Mouse (Mus musculus): ENCODE results near the gene Zfp296.
"Not testable (repeated sequence)": the region's sequence is repeated elsewhere in the genome, so short reads cannot be mapped to it uniquely, and the experiment has no call there.

The Zfp296 gene

DNA sequence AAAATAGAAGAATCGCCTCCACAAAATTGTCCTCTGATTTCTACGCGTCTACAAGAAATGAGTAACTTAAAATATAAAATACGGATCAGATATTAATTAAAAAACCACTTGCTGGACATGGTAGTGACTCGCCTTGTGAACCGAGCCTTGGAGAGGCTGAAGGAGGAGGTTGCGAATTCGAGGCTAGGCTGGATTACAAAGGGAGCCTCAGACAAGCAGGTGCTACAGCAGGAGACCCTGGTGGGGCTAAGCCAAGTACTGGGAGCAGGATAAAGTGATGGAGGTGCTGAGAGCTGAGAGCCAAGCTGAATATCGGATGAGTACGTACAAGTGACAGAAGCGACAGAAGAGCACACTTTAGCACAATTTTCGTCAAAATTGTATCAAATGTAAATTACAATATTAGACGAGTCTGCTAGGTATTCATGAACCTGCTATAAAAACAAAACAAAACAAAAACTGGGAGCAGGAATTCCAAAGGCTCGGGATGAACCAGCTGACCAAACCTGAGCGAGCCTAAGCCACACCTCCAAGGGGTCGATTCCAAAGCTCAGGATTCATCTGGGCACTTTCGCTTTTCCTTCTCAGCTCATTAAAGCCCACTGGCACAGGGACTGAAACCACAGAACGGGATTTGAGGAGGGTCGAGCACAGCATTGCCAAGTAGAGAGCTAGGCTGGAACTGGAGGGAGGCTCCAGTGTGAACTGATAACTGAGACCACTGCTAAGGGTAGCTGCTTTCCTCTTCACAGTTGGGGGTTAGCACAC is 14.3 kb upstream of the Zfp296 start, which contains the start of gene Ppp1r37:
TSS of gene Ppp1r37 (minus strand) at position 434 of the 768 bp plus-strand sequence.
- peak; percentile 80 for DNase-seq

DNA sequence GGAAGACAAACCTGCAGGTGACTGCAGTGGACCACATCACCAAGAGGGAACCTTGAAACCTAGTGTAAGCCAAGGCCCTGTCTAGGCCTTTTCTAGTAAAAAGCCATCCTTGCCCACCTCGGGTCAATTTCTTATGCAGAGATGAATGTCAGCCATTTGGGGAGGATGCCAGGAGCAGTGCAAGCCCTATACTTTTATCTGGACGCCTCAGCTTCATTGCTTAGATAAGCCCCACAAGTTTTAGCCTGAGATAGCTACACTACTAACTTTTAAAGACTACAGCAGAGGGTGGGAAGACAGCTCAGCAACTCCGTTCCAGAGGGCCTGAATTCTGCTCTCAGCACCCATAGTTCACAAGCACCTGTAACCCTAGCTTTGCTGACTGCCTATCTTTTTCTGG is 13.2 kb upstream of the Zfp296 start:
- DNase-seq = no peak

DNA sequence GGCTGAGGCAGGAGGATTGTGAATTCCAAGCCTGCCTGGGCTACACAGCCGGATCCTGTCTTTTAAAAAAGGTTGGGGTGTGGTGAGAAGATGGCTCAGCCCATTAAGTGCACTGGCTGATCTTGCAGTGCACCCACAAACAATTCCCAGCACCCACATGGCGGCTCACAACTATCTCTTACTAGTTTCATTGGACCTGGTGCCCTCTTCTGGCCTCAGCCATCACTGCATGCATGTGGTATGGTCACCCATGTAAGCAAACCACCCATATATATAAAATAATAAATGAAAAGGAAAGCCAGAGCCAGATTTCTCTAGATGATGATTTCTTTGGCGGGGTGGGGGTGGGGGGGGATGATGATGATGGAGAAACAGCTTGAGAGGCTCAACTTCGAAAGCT is 12.6 kb upstream of the Zfp296 start:
- no peak for DNase-seq

DNA sequence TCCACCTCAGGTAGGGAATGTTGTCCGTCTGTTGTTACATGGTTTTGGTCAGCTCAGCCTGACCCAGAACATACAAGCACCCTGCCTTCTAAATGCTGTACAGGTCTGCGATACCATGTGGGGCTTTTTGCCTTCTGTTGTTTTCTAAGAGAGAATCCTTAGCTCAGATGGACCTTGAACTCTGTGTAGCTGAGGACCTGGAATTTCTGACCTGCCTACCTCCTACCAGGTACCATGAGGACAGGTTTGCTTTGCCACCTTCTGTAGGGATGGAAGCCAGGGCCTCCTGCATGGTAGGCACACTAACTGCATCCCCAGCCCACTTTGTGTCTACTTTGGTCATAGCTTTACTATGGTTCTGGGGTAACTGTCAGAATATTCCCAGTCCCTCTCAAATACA is 11.3 kb upstream of the Zfp296 start:
- DNase-seq = no peak

DNA sequence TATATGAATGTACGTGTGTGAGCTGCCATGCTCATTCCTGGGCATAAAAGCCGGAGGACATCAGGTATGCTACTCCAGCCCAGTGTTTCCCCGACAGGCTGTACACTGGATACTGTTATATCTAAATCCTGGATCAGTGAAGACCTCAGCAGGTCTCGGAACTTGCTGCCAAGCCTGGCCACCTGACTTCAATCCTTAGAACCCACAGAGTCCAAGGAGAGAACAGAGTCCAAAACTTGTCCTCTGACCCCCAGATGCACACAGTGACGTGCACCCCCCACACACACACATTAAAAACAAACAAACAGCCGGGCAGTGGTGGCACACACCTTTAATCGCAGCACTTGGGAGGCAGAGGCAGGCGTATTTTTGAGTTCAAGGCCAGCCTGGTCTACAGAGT is 9.7 kb upstream of the Zfp296 start:
- DNase-seq = no peak

DNA sequence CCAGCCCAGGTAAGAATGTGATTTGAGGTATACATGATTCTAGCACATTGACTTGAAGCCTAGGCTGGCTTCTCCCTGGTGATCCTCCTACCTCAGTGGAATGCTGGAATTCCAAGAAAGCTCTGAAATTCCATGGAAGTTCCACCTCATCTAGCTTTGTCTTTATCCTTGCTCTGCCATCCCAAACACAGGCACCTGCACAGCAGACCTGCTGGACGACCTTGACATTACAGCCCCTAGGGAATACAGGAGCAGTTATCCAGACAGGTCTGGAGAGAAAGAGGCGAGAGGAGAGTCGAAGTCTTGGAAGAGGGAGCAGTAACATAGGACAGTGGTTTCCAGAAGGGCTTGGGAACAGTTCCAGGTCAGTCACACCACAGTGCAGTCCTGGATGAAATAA is 7.4 kb upstream of the Zfp296 start:
- no peak for DNase-seq

DNA sequence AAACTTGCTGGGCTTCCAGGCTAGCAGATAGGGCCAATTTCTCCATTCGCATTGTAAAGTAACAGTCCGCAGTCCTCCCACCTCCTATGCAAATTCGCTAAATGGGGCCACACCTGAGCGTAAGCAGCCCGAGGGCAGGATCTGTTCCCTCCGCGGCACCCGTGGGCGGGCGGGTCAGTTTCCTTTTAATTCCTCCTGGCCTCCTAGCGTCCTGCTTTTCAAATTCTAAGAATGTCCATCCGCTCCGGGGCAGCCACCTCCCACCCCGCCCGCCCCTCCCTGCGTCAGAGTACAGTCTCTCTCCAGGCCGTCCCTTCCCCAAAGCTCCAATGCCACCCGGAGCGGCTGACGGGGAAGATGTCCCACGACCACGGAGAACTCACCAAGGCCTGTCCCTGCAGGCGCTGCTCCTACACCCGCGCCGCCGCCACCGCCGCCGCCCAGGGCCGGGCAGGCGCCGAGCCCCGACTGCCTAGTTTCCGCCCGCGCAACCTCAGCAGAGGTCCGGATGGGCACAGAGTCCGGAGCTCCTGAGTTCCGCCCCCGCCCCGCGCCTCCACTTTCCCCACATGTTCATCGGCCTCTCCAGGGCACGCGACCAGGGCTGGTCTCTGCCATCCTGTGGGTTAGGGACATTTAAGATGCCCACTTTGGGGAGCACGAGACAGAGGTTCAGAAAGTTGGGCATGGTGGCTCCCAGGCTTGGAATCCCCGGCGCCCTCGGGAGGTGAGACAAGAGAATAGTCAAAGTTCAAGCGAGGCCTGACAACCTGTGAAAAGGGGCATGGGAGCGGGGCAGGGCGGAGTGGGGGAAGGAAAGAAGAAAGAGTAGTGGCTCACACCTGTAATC is 3.9 kb upstream of the Zfp296 start:
- peak; percentile 91 for DNase-seq

DNA sequence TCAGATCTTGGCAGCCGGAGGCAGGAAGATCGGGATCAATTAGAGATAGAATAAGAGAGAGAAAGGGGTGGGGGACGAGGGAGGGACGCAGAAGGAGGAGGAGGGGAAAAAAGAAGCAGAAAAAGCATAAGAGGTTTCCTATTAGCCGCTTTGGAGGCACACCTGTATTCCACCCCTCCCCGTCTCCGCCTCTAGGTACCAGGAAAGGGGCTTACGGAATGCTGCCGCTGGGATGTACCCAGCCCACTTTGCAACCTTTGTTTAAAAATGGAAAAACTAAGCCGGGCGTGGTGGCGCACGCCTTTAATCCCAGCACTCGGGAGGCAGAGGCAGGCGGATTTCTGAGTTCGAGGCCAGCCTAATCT is 3.3 kb upstream of the Zfp296 start:
- DNase-seq = no peak

GRCm38 (mm10) chr7:19575559-19575958 is 1.5 kb upstream of the Zfp296 start:
- no peak for DNase-seq

DNA sequence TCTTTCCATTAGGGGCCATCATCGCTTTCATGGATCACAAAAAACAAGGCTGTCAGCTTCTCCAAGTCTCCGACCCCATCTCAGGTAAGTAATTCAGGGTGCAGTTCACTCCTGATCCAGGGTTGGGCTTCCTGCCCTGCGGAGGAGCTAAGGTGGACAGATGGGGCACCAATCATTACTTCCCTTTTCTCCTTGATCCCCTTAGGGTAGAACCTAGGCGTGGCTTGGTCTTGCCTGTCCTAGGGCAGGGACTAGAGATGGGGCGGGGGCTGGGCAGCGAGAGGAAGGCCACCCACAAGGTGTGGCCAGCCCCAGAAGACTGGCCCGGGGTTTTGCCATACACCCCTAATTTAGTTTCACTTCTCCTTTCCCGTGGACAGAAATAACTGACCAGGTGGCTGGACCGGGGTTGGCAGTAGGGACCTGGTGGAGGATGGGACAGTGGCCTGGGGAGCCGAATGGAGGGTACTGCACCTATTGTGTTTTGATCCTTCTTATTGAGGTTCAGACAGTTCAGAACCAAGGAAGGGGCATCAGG is 859 bp downstream of the Zfp296 start:
- no peak for DNase-seq

GRCm38 (mm10) chr7:19578436-19578835 is 1.3 kb downstream of the Zfp296 start:
- DNase-seq = no peak

GRCm38 (mm10) chr7:19579751-19580150 is 2.7 kb downstream of the Zfp296 start:
- DNase-seq = no peak

DNA sequence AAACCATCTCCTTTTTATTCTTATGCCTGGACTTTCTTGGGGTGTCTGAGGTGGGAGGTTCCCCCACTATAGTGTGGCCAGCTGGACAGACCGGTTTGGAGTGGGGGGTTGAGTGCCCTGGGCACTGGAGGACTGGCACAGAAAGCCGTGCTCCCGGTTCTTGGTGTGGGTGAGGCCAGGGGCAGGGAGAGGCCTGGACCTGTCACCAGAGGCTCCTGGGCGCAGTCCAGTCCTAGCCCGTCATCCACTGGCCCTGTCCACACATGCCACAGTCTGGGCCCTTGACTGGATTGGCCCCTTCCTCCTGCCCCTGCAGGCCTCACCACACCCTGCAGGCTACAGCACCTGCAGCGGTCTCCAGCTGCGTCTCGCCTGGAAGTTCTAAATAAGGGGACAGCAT is 3.5 kb downstream of the Zfp296 start:
- DNase-seq = no peak

DNA sequence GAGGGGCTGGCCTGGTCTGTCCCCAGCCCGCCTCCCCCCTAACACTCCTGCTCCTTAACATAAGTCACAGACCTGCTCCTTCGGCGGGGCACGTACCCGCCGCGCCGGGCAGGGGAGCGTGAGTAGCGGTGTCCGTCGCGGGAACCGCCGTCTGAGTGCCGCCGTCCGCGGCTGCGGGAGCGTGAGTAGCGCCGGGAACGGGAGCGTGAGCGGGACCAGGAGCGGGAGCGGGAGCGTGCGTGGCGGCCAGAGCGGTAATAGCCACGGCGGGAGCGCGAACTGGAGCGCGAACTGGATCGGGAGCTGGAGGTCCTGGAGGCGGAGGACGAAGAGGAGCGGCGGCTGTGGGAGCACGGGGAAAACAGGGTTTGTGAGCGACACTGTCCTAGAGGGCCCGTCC is 9.2 kb downstream of the Zfp296 start:
- no peak for DNase-seq

- DNase-seq = peak; percentile 57
These were observed 12.1 kb downstream of the Zfp296 start for GRCm38 (mm10) chr7:19589207-19589606.

DNA sequence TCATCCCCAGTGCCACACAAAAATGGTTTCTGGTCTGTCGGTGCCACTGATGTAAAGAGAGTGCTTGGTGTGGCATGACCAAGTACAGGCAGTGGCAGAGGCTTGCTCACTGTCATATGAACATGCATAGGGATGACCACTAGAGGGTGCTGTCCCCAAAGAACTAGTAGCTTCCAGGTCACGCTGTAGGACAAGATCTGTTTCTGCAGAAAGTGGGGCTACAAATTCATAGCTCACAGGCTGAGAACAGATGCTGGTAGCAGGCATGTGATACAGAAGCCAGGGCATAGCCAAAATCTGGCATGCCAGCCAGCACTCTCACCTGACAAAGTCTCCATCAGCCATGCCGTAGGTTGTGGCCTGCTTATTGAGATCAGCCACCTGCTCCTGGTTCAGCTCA is 12.8 kb downstream of the Zfp296 start:
- DNase-seq = peak; percentile 88

GRCm38 (mm10) chr7:19593061-19593730 is 16.1 kb downstream of the Zfp296 start:
- no peak for DNase-seq

GRCm38 (mm10) chr7:19600562-19600961 is 23.5 kb downstream of the Zfp296 start:
- DNase-seq = no peak

GRCm38 (mm10) chr7:19603055-19603454 is 26.0 kb downstream of the Zfp296 start:
- no peak for DNase-seq

- peak; percentile 96 for DNase-seq
These were observed 26.9 kb downstream of the Zfp296 start, which contains the start of gene Clasrp for GRCm38 (mm10) chr7:19603849-19604605. Gene Clasrp (minus strand): TSS chr7:19604486.

- not testable (repeated sequence) for DNase-seq
These were observed 27.6 kb downstream of the Zfp296 start for GRCm38 (mm10) chr7:19604606-19605214.

- DNase-seq = no peak
These were observed 30.2 kb downstream of the Zfp296 start for GRCm38 (mm10) chr7:19607291-19607690.

All from retina, postnatal 1 day (tissue).